Mouse (Mus musculus) induced T-regulatory cell, adult 2 months (primary cell): Measurements from ENCODE around the gene Gm10295.

ENCODE experiments used
- DNase-seq: peaks from one replicate; pipeline ENCODE4 v3.0.0-alpha.2; 2012; ENCODE audit warnings: low read depth

The Gm10295 gene

GRCm38 (mm10) chr7:71355596-71355995, 4.3 kb upstream of the Gm10295 start:
- no peak for DNase-seq

- no peak for DNase-seq
Measured at GRCm38 (mm10) chr7:71348922-71349321, 2.4 kb downstream of the Gm10295 start.

- no peak for DNase-seq
Measured at GRCm38 (mm10) chr7:71324919-71325583, 26.2 kb downstream of the Gm10295 start.

- DNase-seq = no peak
Measured at GRCm38 (mm10) chr7:71313148-71313765, 38.0 kb downstream of the Gm10295 start.

- DNase-seq = no peak
Measured at GRCm38 (mm10) chr7:71312375-71312774, 38.9 kb downstream of the Gm10295 start.

- DNase-seq = no peak
Measured at GRCm38 (mm10) chr7:71311411-71311810, 39.9 kb downstream of the Gm10295 start.

GRCm38 (mm10) chr7:71308051-71308450, 43.2 kb downstream of the Gm10295 start:
- no peak for DNase-seq

GRCm38 (mm10) chr7:71302714-71303113, 48.6 kb downstream of the Gm10295 start:
- DNase-seq = no peak
